Mouse (Mus musculus) large intestine, adult 2 months (tissue): Measurements from ENCODE around the gene Sec14l4. TPM values are rescaled to one million over a fixed set of nuclear protein-coding genes. Genes with fewer than 3 reads are reported as not detected.

ENCODE experiments used
- DNase-seq: peaks from one replicate; pipeline ENCODE4 v3.0.0-alpha.2; 2012; ENCODE audit warnings: low read depth, low spot score
- WGBS: fragments of 180-500 bp; shearing (Covaris S2); methylation state at CpG from one replicate; pipeline ENCODE4 v1.1.7; 2018; 5-methylcytosine and 5-hydroxymethylcytosine counted together
- polyA plus RNA-seq: library from polyadenylated mRNA; depleted of rRNA; stranded (reverse); fragments of >200 nt; gene quantifications from 2 replicates; pipeline ENCODE4 v1.2.3, GENCODE M21; 2012

The Sec14l4 gene
- polyA plus RNA-seq, 1 experiment = 0.05 TPM

DNA sequence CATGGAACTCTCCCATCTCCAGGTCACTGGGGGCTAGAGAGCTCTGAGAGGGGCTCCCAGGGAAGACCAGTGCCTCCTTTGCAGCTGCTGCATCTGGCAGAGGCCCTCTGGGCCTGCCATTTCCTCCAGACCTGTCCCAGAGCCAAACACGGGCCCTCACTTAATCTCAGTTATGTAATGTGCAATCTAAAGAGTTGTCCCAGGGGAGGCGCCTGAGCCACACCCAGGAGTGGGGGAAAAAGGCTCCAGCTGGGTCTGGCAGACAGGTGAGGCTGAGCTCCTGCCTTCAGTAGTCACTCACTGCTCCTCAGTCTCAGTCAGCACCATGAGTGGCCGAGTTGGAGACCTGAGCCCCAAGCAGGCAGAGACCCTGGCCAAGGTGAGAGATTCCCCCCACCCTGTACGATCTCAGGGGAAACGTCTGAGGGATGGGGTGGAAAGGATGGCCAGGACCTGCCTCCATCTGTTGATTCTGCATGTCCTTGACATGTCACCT, 33.4 kb downstream of the Sec14l4 start, which contains the start of gene Sec14l3:
Gene Sec14l3 (plus strand): TSS at position 215 of the 496 bp plus-strand sequence.
- 28% methylated on average over 5 of the region's 5 CpGs for WGBS
- DNase-seq = no peak

DNA sequence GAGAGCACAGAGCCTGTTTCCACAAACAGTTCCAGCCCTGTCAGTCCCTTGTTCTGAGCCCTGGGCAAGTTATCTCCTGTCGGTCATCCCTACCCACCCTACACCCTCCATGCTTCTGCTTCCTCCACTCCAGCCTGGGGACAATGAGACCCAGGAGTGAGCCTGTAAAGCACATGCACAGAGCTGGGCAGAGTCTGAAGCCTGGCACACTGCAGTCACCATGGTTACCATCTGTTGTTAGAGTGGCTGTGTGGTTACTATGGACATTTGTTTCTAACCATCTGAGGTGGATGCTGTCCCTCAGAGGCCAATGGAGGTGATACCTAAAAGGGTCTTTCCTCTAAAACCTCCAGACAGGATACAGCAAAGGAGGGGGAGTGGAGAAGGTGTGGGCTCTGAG, 38.4 kb downstream of the Sec14l4 start:
- WGBS = 70% methylated on average over 1 of the region's 1 CpGs
- no peak for DNase-seq

DNA sequence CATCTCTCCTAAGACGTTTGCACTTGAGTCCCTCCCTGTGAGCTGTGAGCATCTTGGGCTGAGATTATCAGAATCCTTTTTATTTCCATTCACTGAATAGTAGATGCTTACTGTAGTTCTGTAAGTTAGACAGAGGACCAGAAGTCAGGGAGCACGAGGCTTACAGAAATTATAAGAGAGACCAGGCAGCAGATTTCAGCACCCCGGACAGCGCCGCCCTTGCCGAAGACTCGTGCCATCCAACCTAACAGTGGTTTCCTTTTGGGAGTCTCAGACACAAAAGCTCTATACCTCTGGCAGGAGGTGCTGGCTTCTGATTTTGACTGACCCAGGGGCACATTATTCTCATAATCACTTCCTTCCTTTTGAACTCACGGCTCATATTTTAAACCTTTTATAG, 45.4 kb downstream of the Sec14l4 start:
- DNase-seq = no peak
- WGBS = 17% methylated on average over 8 of the region's 8 CpGs

DNA sequence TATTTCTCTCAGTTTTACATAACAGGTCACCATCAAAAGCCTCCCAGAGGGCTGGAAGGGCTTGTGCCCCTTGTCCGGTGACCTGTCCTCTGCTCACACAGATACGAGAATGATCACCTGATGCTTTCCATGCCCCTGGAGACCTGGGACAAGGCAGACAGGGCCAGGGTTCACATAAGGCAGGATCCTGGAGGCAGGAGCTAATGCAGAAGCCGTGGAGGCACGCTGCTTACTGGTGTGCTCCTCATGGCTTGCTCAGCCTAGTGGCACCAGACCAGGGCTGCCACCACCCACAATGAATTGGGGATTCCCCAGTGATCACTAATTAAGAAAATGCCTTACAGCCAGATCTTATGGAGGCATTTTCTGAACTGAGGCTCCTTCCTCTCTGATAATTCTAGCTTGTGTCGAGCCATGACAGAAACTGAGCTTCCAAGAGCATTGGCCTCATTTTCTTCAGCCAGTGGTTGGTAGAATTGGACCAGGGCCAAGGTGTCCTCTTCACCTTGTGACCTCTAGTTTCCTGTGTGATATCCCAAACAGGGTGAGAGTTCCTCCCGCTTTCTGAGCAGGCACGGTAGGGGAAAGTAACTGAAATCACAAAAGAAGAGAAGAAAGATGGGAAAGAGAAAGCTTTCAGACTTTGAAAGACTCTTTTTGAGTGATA, 47.1 kb downstream of the Sec14l4 start:
- no peak for DNase-seq
- WGBS = 74% methylated on average over 7 of the region's 7 CpGs

DNA sequence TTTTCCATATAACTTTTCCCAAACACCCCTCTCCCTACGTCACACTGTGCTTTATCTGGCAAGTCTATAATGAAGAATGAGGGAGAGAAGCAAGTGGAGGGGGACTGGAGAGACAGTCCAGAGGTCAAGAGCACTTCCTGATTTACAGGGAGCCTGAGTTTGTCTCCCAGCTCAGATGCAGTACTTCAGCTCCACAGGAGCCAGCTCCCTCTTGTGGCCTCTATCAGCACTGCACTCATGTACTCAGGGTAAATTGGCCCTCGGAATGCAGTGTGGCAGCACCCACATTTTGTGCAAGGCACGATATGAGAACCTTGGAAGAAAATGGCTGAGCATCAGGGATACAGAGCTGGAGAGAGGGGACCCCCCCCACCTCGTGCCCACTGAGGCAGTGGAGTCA, 49.0 kb downstream of the Sec14l4 start:
- DNase-seq = no peak
- 8% methylated on average over 4 of the region's 4 CpGs for whole genome bisulfite sequencing

- no peak for DNase-seq
- WGBS = 36% methylated on average over 5 of the region's 5 CpGs
These were observed 52.2 kb downstream of the Sec14l4 start for GRCm38 (mm10) chr11:4083316-4084078.

DNA sequence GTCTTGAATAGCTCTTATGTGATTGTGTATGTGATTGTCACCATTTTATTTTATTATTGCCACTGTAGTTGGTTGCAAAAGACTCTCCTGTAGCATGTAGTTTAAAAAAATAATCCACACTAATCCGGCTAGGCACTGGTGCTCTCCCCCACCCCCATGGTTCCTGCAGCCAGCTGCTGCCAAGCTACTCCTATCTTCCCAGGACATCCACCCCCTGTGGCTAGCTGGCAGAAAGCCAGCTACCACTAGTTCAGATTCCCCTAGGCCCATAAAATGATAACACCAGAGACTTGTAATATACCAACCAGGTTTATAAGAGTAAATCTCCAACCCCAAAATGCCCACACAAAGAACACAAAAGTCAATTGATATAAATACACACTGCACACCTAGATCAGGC, 55.0 kb downstream of the Sec14l4 start:
- WGBS = 27% methylated on average over 1 of the region's 1 CpGs
- DNase-seq = no peak

DNA sequence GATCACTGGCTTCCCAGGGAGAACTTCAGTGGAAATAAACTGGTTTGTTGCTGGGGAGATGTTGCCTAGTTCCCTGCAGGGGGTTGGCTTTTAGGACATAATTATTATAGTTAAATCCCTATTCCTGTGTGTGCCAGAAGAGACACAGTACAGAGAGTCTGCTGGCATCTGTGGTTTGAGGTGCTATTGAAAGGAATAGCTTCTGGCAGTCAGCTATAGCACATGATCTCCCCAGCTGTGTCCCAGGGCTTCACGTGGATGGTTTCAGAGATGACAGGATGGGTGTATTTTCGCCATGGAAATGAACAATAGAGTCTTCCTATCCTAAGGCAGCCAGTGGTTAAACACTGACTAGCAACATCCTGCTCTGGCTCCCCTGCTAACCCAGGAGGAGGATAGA, 56.0 kb downstream of the Sec14l4 start:
- WGBS = 52% methylated on average over 2 of the region's 2 CpGs
- no peak for DNase-seq

DNA sequence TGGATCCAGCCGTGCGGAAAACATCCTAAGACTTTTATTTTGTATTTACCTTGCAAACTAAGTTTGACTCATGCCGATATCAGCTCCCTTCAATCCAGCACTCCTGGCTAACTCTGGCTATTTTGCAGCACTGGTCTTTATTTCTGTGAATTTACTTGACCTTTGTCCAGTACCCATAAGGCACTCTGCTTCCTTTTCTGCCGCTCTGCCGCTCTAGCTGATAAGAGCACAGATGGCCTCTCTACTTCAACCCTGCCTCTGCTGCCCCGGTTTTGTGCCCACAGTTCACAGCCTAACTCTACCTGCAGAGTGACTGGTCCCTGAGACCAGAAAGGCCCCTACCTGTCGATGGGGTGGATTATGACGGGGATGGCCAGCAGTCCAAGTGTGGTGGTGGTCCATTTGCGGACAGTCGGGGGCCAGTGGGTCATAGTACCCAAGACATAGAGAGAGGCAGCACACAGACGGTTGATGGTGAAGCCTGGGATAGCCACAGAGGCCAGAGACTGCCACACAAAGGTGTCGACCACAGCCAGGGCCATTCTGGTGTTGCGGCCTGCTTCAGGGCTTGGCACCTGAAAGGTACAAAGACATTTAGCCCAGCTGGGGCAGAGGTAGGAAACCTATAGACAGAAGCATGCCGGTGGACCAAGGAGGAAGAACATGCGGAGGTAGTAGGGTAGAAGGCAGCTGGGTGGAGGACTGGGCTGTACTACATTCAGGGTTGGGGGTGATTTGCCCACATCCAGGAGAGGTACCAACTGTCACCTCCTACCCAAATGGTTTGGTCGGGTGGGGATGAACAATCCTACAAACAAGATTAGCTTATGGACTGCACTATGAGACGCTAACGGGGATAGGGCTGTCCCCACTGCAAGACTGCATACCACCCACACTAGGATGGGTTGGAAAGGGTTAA, 62.5 kb downstream of the Sec14l4 start:
- 51% methylated on average over 18 of the region's 18 CpGs for WGBS
- no peak for DNase-seq

DNA sequence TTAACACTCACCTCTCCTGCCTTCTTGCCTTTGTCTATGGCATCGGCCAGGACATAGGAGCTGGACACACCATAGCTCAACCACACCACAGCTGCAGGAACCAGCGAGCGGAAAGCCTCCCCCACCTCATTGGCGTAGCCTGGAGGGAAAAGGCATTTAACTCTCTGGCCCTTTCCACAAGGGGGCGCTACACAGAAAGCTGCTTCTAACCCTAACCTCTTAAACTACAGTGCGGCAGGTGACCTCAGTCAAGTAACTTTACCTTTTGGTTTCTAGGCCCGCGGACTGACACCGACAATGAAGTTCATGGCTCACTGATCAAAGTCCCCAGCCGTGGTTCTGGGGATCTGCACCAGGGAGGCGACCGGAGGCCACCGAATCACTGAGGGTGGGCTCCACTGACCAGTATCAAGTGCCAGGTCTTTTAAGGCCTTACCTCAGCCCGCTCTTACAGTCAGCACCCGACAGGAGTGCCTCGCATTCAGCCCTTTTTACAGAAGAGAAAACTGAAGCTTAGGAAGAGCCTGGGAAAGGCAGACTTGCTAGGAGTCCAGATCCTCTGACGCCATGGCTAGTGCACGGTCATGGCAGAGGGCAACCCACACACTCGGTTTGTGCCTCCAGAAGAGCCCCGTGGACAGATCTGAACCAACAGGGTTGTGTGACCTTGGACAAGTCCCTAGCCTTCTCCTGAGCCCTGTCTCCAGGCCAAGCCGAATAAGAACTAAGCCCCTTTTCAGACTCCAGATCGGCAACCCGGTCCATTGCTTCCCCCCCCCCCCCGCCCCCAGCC, 63.3 kb downstream of the Sec14l4 start:
- DNase-seq = peak; percentile 86
- WGBS = 5% methylated on average over 24 of the region's 24 CpGs

DNA sequence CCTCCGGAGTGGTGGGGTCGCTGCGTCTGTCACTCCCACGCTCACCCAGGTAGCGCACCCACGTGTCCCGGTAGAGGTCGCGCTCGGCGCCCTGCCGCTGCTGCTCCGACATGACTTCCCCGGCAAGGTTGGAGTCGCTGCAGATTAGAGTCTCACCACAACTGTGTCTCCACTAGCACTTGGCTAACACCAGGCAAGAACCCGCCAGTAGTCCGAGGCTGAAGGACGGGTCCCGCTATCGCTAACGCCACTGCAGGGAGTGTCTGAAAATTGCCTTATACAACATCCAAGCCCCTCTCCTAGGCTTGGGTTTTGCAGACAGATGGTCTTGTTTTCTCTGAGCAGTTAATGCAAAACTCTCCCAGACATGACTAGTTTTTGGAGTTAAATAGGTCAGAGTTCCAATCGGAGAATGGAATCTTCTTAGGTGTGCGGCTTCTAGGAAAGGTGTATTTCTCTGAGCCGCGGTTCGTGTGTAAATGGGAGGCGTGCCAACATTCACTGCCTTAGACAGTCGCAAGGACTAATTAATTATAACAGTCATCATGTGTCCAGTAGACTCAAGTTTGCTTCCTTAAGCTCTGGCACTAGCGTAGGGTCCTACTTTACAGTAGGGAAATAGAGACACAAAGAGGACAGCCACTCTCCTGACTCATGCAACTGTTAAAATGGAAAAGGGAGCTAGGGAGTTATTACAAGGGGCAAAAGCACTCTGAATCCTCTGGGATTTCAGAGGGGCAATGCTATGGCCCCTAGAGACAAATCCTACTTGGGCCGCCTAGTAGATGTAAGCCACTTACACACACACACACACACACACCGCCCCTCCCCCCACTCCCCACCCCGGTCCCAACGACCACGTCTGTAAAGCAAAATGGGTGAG, 64.2 kb downstream of the Sec14l4 start, which contains the start of gene Mtfp1:
Gene Mtfp1 (minus strand): TSS at position 275 of the 883 bp plus-strand sequence.
- 4% methylated on average over 34 of the region's 34 CpGs for WGBS
- no peak for DNase-seq

GRCm38 (mm10) chr11:4096054-4096984, 65.1 kb downstream of the Sec14l4 start:
- 2% methylated on average over 45 of the region's 45 CpGs for WGBS
- DNase-seq = peak; percentile 97

GRCm38 (mm10) chr11:4097091-4097621, 65.9 kb downstream of the Sec14l4 start:
- 22% methylated on average over 10 of the region's 10 CpGs for WGBS
- DNase-seq = no peak
